Mouse (Mus musculus) ES-Bruce4 (cell line): Measurements from ENCODE around the gene Chp2.

Experiments
- CTCF ChIP-seq: IDR thresholded peaks from one replicate; pipeline ENCODE4 v1.8.1; 2011; ENCODE audit warnings: low read depth, low read length
- POLR2A ChIP-seq: IDR thresholded peaks from one replicate; pipeline ENCODE4 v1.8.1; 2011; ENCODE audit warnings: low read length; ENCODE audit not compliant: insufficient read depth

GRCm38 (mm10) chr7:122251197-122252011, 32.1 kb downstream of the Chp2 start:
- TF ChIP-seq CTCF: peak; percentile 63
- TF ChIP-seq POLR2A: no peak
